8 mouse cellular contexts compared by ENCODE assay signal in the genomic region with DNA sequence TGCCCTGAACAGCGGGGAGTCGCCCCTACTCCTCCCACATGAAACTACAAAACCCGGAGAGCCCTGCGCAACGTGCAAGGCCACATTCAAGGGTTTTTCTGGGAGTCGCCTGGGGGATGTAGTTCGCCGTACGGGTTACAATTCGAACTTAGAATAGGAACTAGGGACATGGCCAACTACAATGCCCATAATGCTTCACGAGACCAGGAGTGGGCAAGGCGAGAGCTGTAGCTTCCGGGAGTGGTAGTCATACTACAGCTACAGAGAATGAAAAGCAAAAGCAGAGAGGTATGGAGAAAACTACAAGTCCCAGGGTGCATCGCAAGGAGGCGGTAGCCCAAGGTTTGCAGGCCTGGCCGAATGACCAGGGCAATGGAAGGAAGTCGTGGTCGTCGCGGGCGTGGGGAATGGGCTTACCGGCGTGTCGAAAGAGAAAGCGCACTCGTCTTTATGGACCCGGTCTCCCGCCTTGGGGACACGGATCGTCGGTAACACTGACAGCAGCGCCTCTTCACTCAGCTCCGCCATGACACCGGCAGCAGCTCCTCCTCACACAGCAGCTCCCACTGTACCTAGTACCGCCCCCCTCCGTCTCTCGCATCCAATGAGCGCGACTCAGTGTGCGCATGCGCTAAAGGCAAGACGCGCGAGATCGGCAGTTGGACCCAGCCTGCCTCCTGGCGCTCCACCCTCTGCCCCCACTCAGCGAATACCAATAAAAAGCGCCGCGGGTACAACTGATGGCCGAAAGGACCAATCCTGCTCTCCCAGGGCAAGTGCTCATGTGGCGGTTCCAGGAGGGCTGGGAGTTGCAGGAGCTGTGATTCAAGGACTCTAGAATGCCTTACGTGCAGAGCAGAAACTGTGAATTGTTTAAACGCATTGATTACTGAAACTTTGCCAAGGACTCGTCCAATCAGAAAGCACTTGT. TPM values are rescaled to one million over a fixed set of nuclear protein-coding genes. Genes with fewer than 3 reads are reported as not detected.
DNase-seq lines count a peak whose midpoint lies in the region; ATAC-seq and TF ChIP-seq lines count a peak whose summit lies in the region.

A gene (minus strand): TSS at position 617 of the 931 bp plus-strand sequence.
A gene (plus strand): TSS at position 680 of the 931 bp plus-strand sequence.

- peak; percentile 60; the same call in 1 of the 2 replicates for TF ChIP-seq POLR2A in heart, adult 2 months (IDR thresholded peaks at IDR 0.05; ENCODE audit: insufficient read depth, low read depth, low read length)

- WGBS in embryonic facial prominence, embryonic 14.5 days = under 1% methylated on average over 43 of the region's 55 CpGs
- WGBS in heart, adult 2 months = under 1% methylated on average over 55 of the region's 55 CpGs
- under 1% methylated on average over 55 of the region's 55 CpGs for WGBS in limb, embryonic 13.5 days
- under 1% methylated on average over 55 of the region's 55 CpGs for WGBS in midbrain, embryonic 16.5 days

- H3K4me1 ChIP-seq in embryonic facial prominence, embryonic 14.5 days (ENCODE audit: control insufficient read depth, insufficient read depth, low read length) = peaks cover 9% of the 10 kb centered on the region; the same call in 1 of the 2 replicates
- H3K4me1 ChIP-seq in heart, adult 2 months (ENCODE audit: control insufficient read depth, insufficient read depth, low read length) = peaks cover 1% of the 10 kb centered on the region; the same call in 1 of the 2 replicates
- H3K4me1 ChIP-seq in limb, embryonic 13.5 days = peaks cover 33% of the 10 kb centered on the region
- peaks cover 16% of the 10 kb centered on the region for H3K4me1 ChIP-seq in midbrain, embryonic 16.5 days (ENCODE audit: control insufficient read depth, insufficient read depth, low read length)

- H3K4me2 ChIP-seq in embryonic facial prominence, embryonic 14.5 days (ENCODE audit: low read depth, low read length) = peak within 1 kb of the TSS; percentile 82
- peak within 1 kb of the TSS; percentile 95 for H3K4me2 ChIP-seq in limb, embryonic 13.5 days (replicated peaks)
- H3K4me2 ChIP-seq in midbrain, embryonic 16.5 days (ENCODE audit: low read length) = peak within 1 kb of the TSS; percentile 87

- H3K79me2 ChIP-seq in heart, adult 2 months (replicated peaks; ENCODE audit: control insufficient read depth, insufficient read depth, low read length) = no peaks in the 10 kb centered on the region; the same call in 1 of the 2 replicates

- ATAC-seq in embryonic facial prominence, embryonic 14.5 days (ENCODE audit: low read depth) = peak; percentile 95
- peak; percentile 94 for ATAC-seq in limb, embryonic 13.5 days (ENCODE audit: low FRiP score, low read depth)
- ATAC-seq in midbrain, embryonic 16.5 days = peak; percentile 96

- peak within 1 kb of the TSS; percentile 74 for H3K9ac ChIP-seq in embryonic facial prominence, embryonic 14.5 days (ENCODE audit: low read depth, low read length)
- peak within 1 kb of the TSS; percentile 60 for H3K9ac ChIP-seq in heart, adult 2 months (ENCODE audit: low read depth, low read length)
- H3K9ac ChIP-seq in limb, embryonic 13.5 days = peak within 1 kb of the TSS; percentile 80
- H3K9ac ChIP-seq in midbrain, embryonic 16.5 days (ENCODE audit: low read depth, low read length) = peak within 1 kb of the TSS; percentile 71

- TF ChIP-seq CTCF in heart, adult 2 months (IDR thresholded peaks at IDR 0.05) = peak; percentile 4; the same call in 1 of the 2 replicates

- H3K4me3 ChIP-seq in embryonic facial prominence, embryonic 14.5 days (ENCODE audit: low read depth, low read length) = peak within 1 kb of the TSS; percentile 58
- H3K4me3 ChIP-seq in heart, adult 2 months = peak within 1 kb of the TSS; percentile 81
- peak within 1 kb of the TSS; percentile 71 for H3K4me3 ChIP-seq in limb, embryonic 13.5 days
- H3K4me3 ChIP-seq in midbrain, embryonic 16.5 days (ENCODE audit: low read depth, low read length) = peak within 1 kb of the TSS; percentile 48

- H3K36me3 ChIP-seq in embryonic facial prominence, embryonic 14.5 days (ENCODE audit: control insufficient read depth, insufficient read depth, low read length) = peaks cover 40% of the 10 kb centered on the region
- H3K36me3 ChIP-seq in heart, adult 2 months (ENCODE audit: control insufficient read depth, insufficient read depth, low read length) = no peaks in the 10 kb centered on the region
- peaks cover 46% of the 10 kb centered on the region for H3K36me3 ChIP-seq in limb, embryonic 13.5 days
- peaks cover 20% of the 10 kb centered on the region for H3K36me3 ChIP-seq in midbrain, embryonic 16.5 days (ENCODE audit: control insufficient read depth, insufficient read depth, low read length)

- no peaks in the 10 kb centered on the region for H3K9me3 ChIP-seq in embryonic facial prominence, embryonic 14.5 days (ENCODE audit: control insufficient read depth, low read length)
- no peaks in the 10 kb centered on the region for H3K9me3 ChIP-seq in limb, embryonic 13.5 days
- no peaks in the 10 kb centered on the region for H3K9me3 ChIP-seq in midbrain, embryonic 16.5 days (replicated peaks; ENCODE audit: control insufficient read depth, low read length, poor library complexity, severe bottlenecking)

- TF ChIP-seq EP300 in heart, adult 2 months (IDR thresholded peaks at IDR 0.05; ENCODE audit: insufficient read depth, low read depth, low read length) = peak; percentile 46; the same call in 1 of the 2 replicates

- peak within 1 kb of the TSS; percentile 95 for H3K27ac ChIP-seq in embryonic facial prominence, embryonic 14.5 days (replicated peaks; ENCODE audit: low read depth, low read length)
- H3K27ac ChIP-seq in heart, adult 2 months = peak within 1 kb of the TSS; percentile 94
- H3K27ac ChIP-seq in limb, embryonic 13.5 days = peak within 1 kb of the TSS; percentile 91
- peak within 1 kb of the TSS; percentile 83 for H3K27ac ChIP-seq in midbrain, embryonic 16.5 days (ENCODE audit: low read length)

- peak; percentile 100 for DNase-seq in 3T3-L1 (ENCODE audit: low read depth, low spot score)
- DNase-seq in adrenal gland, postnatal 4 days (ENCODE audit: low spot score in 2 of 2) = peak; percentile 94 to 97
- DNase-seq in embryonic facial prominence, embryonic 14.5 days (ENCODE audit: low spot score) = peak; percentile 100
- peak; percentile 94 to 100 for DNase-seq in heart, adult 2 months
- peak; percentile 98 to 100 for DNase-seq in kidney, adult 8-10 months
- DNase-seq in spleen, postnatal 10 days (ENCODE audit: low spot score in 2 of 2) = peak; percentile 96 to 98

- H3K27me3 ChIP-seq in embryonic facial prominence, embryonic 14.5 days (replicated peaks; ENCODE audit: control insufficient read depth, insufficient read depth, low read length) = no peaks in the 10 kb centered on the region
- no peaks in the 10 kb centered on the region for H3K27me3 ChIP-seq in heart, adult 2 months (ENCODE audit: control insufficient read depth, insufficient read depth, low read length)
- no peaks in the 10 kb centered on the region for H3K27me3 ChIP-seq in limb, embryonic 13.5 days
- no peaks in the 10 kb centered on the region for H3K27me3 ChIP-seq in midbrain, embryonic 16.5 days (ENCODE audit: control insufficient read depth, insufficient read depth, low read depth, low read length)

- intact Hi-C loops in heart, adult 2 months (cut with DNase I) = no loop called here

RNA-seq across cellular contexts. Expression of the first gene that starts in this region (rescaled TPM):
- 100 to 1,000 TPM; 141 to 148 TPM for total RNA-seq in adrenal gland, postnatal 4 days (2021)
- 110 and 131 TPM in 2 replicates for polyA plus RNA-seq in embryonic facial prominence, embryonic 14.5 days (2014; fragmentation: Nextera tagmentation; extraction: Ambion mirVana)
- 10 to 100 TPM; 68.4 to 72.3 TPM for total RNA-seq in heart, adult 2 months (2021)
- 51.0 and 74.9 TPM in 2 replicates for polyA plus RNA-seq in heart, adult 2 months (2012; rRNA removed)
- 165 and 177 TPM in 2 replicates for polyA plus RNA-seq in limb, embryonic 13.5 days (2015; fragmentation: Nextera tagmentation; extraction: Ambion mirVana)
- 220 and 223 TPM in 2 replicates for polyA plus RNA-seq in midbrain, embryonic 16.5 days (2015; fragmentation: Nextera tagmentation; extraction: Ambion mirVana)

RNA-seq across cellular contexts. Expression of the second gene that starts in this region (rescaled TPM):
- 10 to 100 TPM; 50.6 to 58.6 TPM for total RNA-seq in adrenal gland, postnatal 4 days (2021)
- 107 and 131 TPM in 2 replicates for polyA plus RNA-seq in embryonic facial prominence, embryonic 14.5 days (2014; fragmentation: Nextera tagmentation; extraction: Ambion mirVana)
- total RNA-seq in heart, adult 2 months (2021) = under 1 TPM; 0.32 to 0.70 TPM
- 0.72 and 1.9 TPM in 2 replicates for polyA plus RNA-seq in heart, adult 2 months (2012; rRNA removed)
- polyA plus RNA-seq in limb, embryonic 13.5 days (2015; fragmentation: Nextera tagmentation; extraction: Ambion mirVana) = 166 and 172 TPM in 2 replicates
- polyA plus RNA-seq in midbrain, embryonic 16.5 days (2015; fragmentation: Nextera tagmentation; extraction: Ambion mirVana) = 18.2 and 19.5 TPM in 2 replicates

Comparison
In these comparisons a context has a peak if more than half of its experiments do, and no peak if none do; other contexts are left out.
1. Peak in every context shown above with its lines: DNase-seq, ATAC-seq, H3K4me3 ChIP-seq and H3K27ac ChIP-seq.
2. RNA of the second gene that starts in this region (total RNA-seq): 50.6 to 58.6 TPM in adrenal gland, postnatal 4 days; 0.32 to 0.70 TPM in heart, adult 2 months; every median in the first group is over 10 times any median in the second.